Mouse (Mus musculus): ENCODE results near the gene Dcaf6. TPM values are rescaled to one million over a fixed set of nuclear protein-coding genes. Genes with fewer than 3 reads are reported as not detected.

The Dcaf6 gene
- total RNA-seq, 2 experiments from 2014 or later: 76.3 to 77.7 TPM

- intact Hi-C loops (cut with DNase I): no loop called here
- DNase-seq: no peak
Observed at GRCm38 (mm10) chr1:165282222-165282966, 177.9 kb downstream of the Dcaf6 start.

- intact Hi-C loops (cut with DNase I): no loop called here
- peak; percentile 77 to 84 for DNase-seq
Observed at GRCm38 (mm10) chr1:165281351-165282221, 178.7 kb downstream of the Dcaf6 start.

GRCm38 (mm10) chr1:165280741-165281140 lies 179.5 kb downstream of the Dcaf6 start:
- intact Hi-C loops (cut with DNase I): no loop called here
- no peak for DNase-seq

Other genes starting within 250 kb of the Dcaf6 start
- 10 to 100 TPM; 49.4 to 50.8 TPM for gene Tiprl, start 223.5 kb downstream of the Dcaf6 start, total RNA-seq (2021)
- gene Gpr161, start 164.7 kb downstream of the Dcaf6 start, total RNA-seq (2021): 1 to 10 TPM; 5.7 to 8.1 TPM
- gene Mpc2, start 162 bp upstream of the Dcaf6 start, total RNA-seq (2021): 100 to 1,000 TPM; 403 to 412 TPM
- under 1 TPM in 1 of 2 experiments, not detected in 1; 0.20 TPM for gene Adcy10, start 24.7 kb upstream of the Dcaf6 start, total RNA-seq (2021)
- 10 to 100 TPM; 49.4 to 57.7 TPM for gene Mpzl1, start 174.1 kb upstream of the Dcaf6 start, total RNA-seq (2021)
- 100 to 1,000 TPM; 112 to 114 TPM for gene Rcsd1, start 249.3 kb upstream of the Dcaf6 start, total RNA-seq (2021)